Mouse (Mus musculus) liver, adult 2 months (tissue): ENCODE measurements around the gene Lgr6. TPM values are rescaled to one million over a fixed set of nuclear protein-coding genes. Genes with fewer than 3 reads are reported as not detected.

Experiments used
- DNase-seq: peaks from one replicate; pipeline ENCODE4 v3.0.0-alpha.2; 2011; ENCODE audit warnings: low read depth, low spot score; ENCODE audit errors: extremely low read depth
- H3K27ac ChIP-seq: fragments of 200-500 bp; replicated peaks from 2 replicates; pipeline ENCODE4 v1.5.1; 2012; ENCODE audit warnings: low read depth, mild to moderate bottlenecking, control low read depth, inconsistent platforms, low read length; ENCODE audit not compliant: insufficient read depth
- H3K27me3 ChIP-seq: fragments of 200-500 bp; 2 replicates; pipeline ENCODE4 v1.6.1; 2012; ENCODE audit warnings: mild to moderate bottlenecking, moderate library complexity, low read length, inconsistent platforms; ENCODE audit not compliant: control insufficient read depth, insufficient read depth
- H3K36me3 ChIP-seq: fragments of 200-500 bp; 2 replicates; pipeline ENCODE4 v1.6.1; 2012; ENCODE audit warnings: low read length, inconsistent platforms; ENCODE audit not compliant: control insufficient read depth, insufficient read depth
- H3K4me1 ChIP-seq: fragments of 200-500 bp; 2 replicates; pipeline ENCODE4 v1.6.1; 2011; ENCODE audit warnings: low read length; ENCODE audit not compliant: control insufficient read depth, insufficient read depth
- H3K4me3 ChIP-seq: fragments of 200-500 bp; 2 replicates; pipeline ENCODE4 v1.5.1; 2011; ENCODE audit warnings: low read depth, mild to moderate bottlenecking, control low read depth, low read length, moderate library complexity; ENCODE audit not compliant: insufficient read depth
- H3K79me2 ChIP-seq: fragments of 200-500 bp; 2 replicates; pipeline ENCODE4 v1.6.1; 2012; ENCODE audit warnings: inconsistent platforms, mild to moderate bottlenecking, low read length, moderate library complexity; ENCODE audit not compliant: control insufficient read depth, insufficient read depth
- H3K9ac ChIP-seq: fragments of 200-500 bp; 2 replicates; pipeline ENCODE4 v1.6.1; 2012; ENCODE audit warnings: low read depth, mild to moderate bottlenecking, control low read depth, inconsistent platforms, low read length
- CTCF ChIP-seq: fragments of 200-500 bp; IDR thresholded peaks from 2 replicates; pipeline ENCODE4 v1.5.1; 2011; ENCODE audit warnings: low read depth, low read length, control low read depth
- POLR2A ChIP-seq: fragments of 200-500 bp; IDR thresholded peaks from 2 replicates; pipeline ENCODE4 v1.6.1; 2011; ENCODE audit warnings: low read length, control low read depth; ENCODE audit not compliant: insufficient read depth; ENCODE audit errors: extremely low read depth
- WGBS: fragments of 180-500 bp; shearing (Covaris S2); methylation state at CpG from one replicate; pipeline ENCODE4 v1.1.7; 2018; 5-methylcytosine and 5-hydroxymethylcytosine counted together
- polyA plus RNA-seq: library from polyadenylated mRNA; depleted of rRNA; stranded (reverse); fragments of >200 nt; gene quantifications from 2 replicates; pipeline ENCODE4 v1.2.3, GENCODE M21; 2012
- total RNA-seq: library from RNA; depleted of rRNA; stranded (reverse); fragments of >200 nt; gene quantifications from 2 replicates; pipeline ENCODE4 v1.2.3, GENCODE M21; 2014

The Lgr6 gene
- total and polyA plus RNA-seq, 2 experiments: under 0.01 TPM; not detected in 1

- Histone ChIP-seq H3K79me2 (peaks cover 11% of the 10 kb centered on the region; the same call in 1 of the 2 replicates), H3K27me3 (no peaks in the 10 kb centered on the region), H3K4me3 (peak overlapping the region; percentile 84), H3K36me3 (no peaks in the 10 kb centered on the region), H3K4me1 (0 out of 2 replicates have a peak, but pooled peaks cover 5% of the 10 kb centered on the region), H3K27ac (peak overlapping the region; percentile 59), H3K9ac (peak overlapping the region; percentile 89)
- TF ChIP-seq CTCF (no peak), POLR2A (0 out of 2 replicates have a peak, but pooled peaks have one; percentile 24)
- under 1% methylated on average over 67 of the region's 69 CpGs for WGBS
- DNase-seq: peak; percentile 56
Measured at GRCm38 (mm10) chr1:135146946-135147701, 42.0 kb upstream of the Lgr6 start.

DNA sequence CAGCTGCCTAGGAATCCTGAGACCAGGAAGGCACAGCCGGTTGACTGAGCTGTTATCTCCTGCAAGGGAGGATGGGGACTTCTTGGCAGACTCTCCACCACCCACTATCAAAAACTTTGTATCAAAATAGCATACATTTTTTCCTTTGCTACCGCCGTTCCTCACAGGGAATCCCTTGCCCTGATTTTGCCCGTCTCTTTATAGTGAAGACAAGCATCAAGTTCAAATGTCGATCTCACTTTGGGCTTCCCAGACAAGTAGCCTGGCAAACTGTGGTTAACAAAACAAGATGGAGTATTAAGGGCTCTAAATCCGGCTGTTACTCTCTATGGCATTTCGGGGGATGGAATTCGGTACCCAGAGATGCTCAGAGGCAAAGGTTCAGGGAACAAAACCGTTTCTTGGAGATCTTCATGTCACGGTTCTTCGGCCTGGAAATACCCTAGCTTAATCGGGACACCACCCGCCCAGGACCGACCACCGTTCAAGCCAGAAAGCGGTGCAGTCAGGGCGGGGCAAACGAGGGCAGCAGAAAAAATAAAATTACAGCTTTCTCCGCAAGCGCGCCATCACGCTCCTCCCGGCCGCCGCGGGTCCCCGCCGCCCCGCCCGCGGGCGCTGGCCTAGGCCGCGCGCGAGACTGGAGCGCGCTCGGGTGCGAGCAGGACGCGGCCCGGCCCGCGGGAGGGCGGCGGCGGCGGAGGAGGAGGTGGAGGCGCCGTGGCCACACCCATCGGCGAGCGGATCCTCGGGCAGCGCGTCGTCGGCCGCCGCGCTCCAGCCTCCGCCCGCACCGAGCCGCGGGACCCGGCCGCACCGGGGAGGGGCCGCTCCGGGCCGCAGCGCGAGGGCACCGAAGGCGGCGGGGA is 41.2 kb upstream of the Lgr6 start, which contains the start of gene Arl8a:
Gene Arl8a (plus strand): TSS at position 748 of the 869 bp plus-strand sequence.
- DNase-seq: no peak
- H3K27ac ChIP-seq: peak within 1 kb of the TSS; percentile 59

GRCm38 (mm10) chr1:135143940-135144339 is 38.9 kb upstream of the Lgr6 start:
- 93% methylated on average over 2 of the region's 2 CpGs for WGBS

More for the DNA sequence above, 41.2 kb upstream of the Lgr6 start, which contains the start of gene Arl8a:
- peak within 1 kb of the TSS; percentile 84 for H3K4me3 ChIP-seq
- H3K79me2 ChIP-seq: peaks cover 11% of the 10 kb centered on the region; the same call in 1 of the 2 replicates
- H3K4me1 ChIP-seq: 0 out of 2 replicates have a peak, but pooled peaks cover 5% of the 10 kb centered on the region
- no peaks in the 10 kb centered on the region for H3K27me3 ChIP-seq
- WGBS: 6% methylated on average over 68 of the region's 78 CpGs
- TF ChIP-seq CTCF (no peak), POLR2A (no peak)
- no peaks in the 10 kb centered on the region for H3K36me3 ChIP-seq
- peak within 1 kb of the TSS; percentile 89 for H3K9ac ChIP-seq

GRCm38 (mm10) chr1:135142452-135142851 is 37.4 kb upstream of the Lgr6 start:
- WGBS: 68% methylated on average over 2 of the region's 2 CpGs
- no peak for DNase-seq
- Histone ChIP-seq H3K4me1 (0 out of 2 replicates have a peak, but pooled peaks cover under 1% of the 10 kb centered on the region), H3K9ac (no peak overlapping the region), H3K4me3 (no peak overlapping the region), H3K27me3 (no peaks in the 10 kb centered on the region), H3K36me3 (no peaks in the 10 kb centered on the region), H3K27ac (no peak overlapping the region), H3K79me2 (peaks cover 7% of the 10 kb centered on the region; the same call in 1 of the 2 replicates)
- TF ChIP-seq CTCF (no peak), POLR2A (no peak)

More at GRCm38 (mm10) chr1:135143940-135144339, 38.9 kb upstream of the Lgr6 start:
- Histone ChIP-seq H3K4me1 (0 out of 2 replicates have a peak, but pooled peaks cover 5% of the 10 kb centered on the region), H3K36me3 (no peaks in the 10 kb centered on the region), H3K79me2 (peaks cover 7% of the 10 kb centered on the region; the same call in 1 of the 2 replicates), H3K27me3 (no peaks in the 10 kb centered on the region), H3K9ac (no peak overlapping the region), H3K4me3 (no peak overlapping the region), H3K27ac (no peak overlapping the region)
- TF ChIP-seq POLR2A (no peak), CTCF (no peak)
- DNase-seq: no peak

DNA sequence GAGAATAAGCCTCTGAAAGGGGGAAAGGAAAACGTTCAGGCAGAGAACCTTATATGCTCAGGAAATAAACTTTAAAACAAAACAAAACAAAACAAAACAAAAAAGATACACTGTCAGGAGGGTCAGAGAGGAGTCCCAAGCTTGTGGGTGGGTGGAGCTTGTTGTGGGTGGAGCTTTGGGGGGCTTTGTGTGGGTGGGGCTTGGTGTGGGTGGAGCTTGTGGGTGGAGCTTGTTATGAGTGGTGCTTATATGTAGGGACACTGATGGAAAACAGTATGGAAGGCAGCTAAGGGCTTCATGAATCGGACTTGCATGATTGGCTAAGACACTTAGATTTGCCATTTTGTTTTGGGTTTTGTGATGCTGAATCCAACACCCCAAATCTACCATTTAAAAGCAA is 34.8 kb upstream of the Lgr6 start:
- Histone ChIP-seq H3K36me3 (no peaks in the 10 kb centered on the region), H3K27ac (no peak overlapping the region), H3K79me2 (no peaks in the 10 kb centered on the region), H3K4me1 (no peaks in the 10 kb centered on the region), H3K27me3 (no peaks in the 10 kb centered on the region), H3K4me3 (no peak overlapping the region), H3K9ac (no peak overlapping the region)
- 65% methylated on average over 2 of the region's 2 CpGs for WGBS
- TF ChIP-seq POLR2A: no peak
- no peak for TF ChIP-seq CTCF
- no peak for DNase-seq
